21 mouse cellular contexts compared by ENCODE assay signal in genomic region chr4:137663491-137663890, GRCm38 (mm10). TPM values are rescaled to one million over a fixed set of nuclear protein-coding genes. Genes with fewer than 3 reads are reported as not detected.
DNase-seq lines count a peak whose midpoint lies in the region; ATAC-seq lines count a peak whose summit lies in the region.
"Had no signal": no experiment of that assay in that cellular context is flagged by ENCODE, and none has a peak within 500 bp of the region (broad histone marks: within the 10 kb centered on the region; RNA-seq: fewer than 3 reads in every experiment).

No protein-coding gene starts in this region.

- ATAC-seq in cerebellum, adult (ENCODE audit: insufficient number of reproducible peaks, low FRiP score, low TSS enrichment), result no peak
- no peak for ATAC-seq in forebrain, embryonic 14.5 days
- no peak for ATAC-seq in forebrain, embryonic 15.5 days (replicated peaks)
- ATAC-seq: activated CD4-positive, CD25-positive, alpha-beta regulatory T cell, adult 4 months had no signal

- H3K4me1 ChIP-seq in forebrain, embryonic 14.5 days (ENCODE audit: control insufficient read depth, insufficient read depth, low read length), result peaks cover 18% of the 10 kb centered on the region
- H3K4me1 ChIP-seq in forebrain, embryonic 15.5 days, result peaks cover 59% of the 10 kb centered on the region

- no peak overlapping the region for H3K27ac ChIP-seq in forebrain, embryonic 14.5 days (ENCODE audit: low read depth, low read length)
- H3K27ac ChIP-seq in forebrain, embryonic 15.5 days (replicated peaks), result no peak overlapping the region
- H3K27ac ChIP-seq: forebrain, embryonic 13.5 days; heart, embryonic 15.5 days; hindbrain, embryonic 13.5 days; intestine, embryonic 15.5 days had no signal

- H3K4me2 ChIP-seq in forebrain, embryonic 14.5 days (ENCODE audit: low read length), result no peak overlapping the region
- no peak overlapping the region for H3K4me2 ChIP-seq in forebrain, embryonic 15.5 days (replicated peaks)

- peaks cover 5% of the 10 kb centered on the region; the same call in 1 of the 2 replicates for H3K27me3 ChIP-seq in forebrain, embryonic 14.5 days (replicated peaks; ENCODE audit: control insufficient read depth, insufficient read depth, low read length)
- 0 out of 2 replicates have a peak, but pooled peaks cover 3% of the 10 kb centered on the region for H3K27me3 ChIP-seq in forebrain, embryonic 15.5 days

- no peak overlapping the region for H3K9ac ChIP-seq in forebrain, embryonic 14.5 days (ENCODE audit: low read length)
- no peak overlapping the region for H3K9ac ChIP-seq in forebrain, embryonic 15.5 days (replicated peaks)
- H3K9ac ChIP-seq: heart, embryonic 12.5 days; heart, embryonic 15.5 days; intestine, embryonic 15.5 days had no signal

- DNase-seq in cerebellum, adult 11-12 months, result peak; percentile 66
- peak; percentile 45 for DNase-seq in forebrain, embryonic 14.5 days (ENCODE audit: low spot score)
- peak; percentile 44 to 50 for DNase-seq in cerebellum, postnatal 10 days
- DNase-seq in adrenal gland, adult 2 months, result no peak
- DNase-seq: adrenal gland, postnatal 14 days; gastrocnemius, postnatal 25 days; heart, adult 18-20 months; heart, postnatal 10 days; heart, postnatal 36 days; kidney, adult 11 months; kidney, adult 8-10 months had no signal

- peaks cover 1% of the 10 kb centered on the region; the same call in 1 of the 2 replicates for H3K36me3 ChIP-seq in forebrain, embryonic 14.5 days (ENCODE audit: control insufficient read depth, insufficient read depth, low read length)
- no peaks in the 10 kb centered on the region for H3K36me3 ChIP-seq in forebrain, embryonic 15.5 days
- H3K36me3 ChIP-seq: heart, embryonic 12.5 days; heart, embryonic 15.5 days; hindbrain, embryonic 10.5 days; hindbrain, embryonic 13.5 days; intestine, embryonic 15.5 days had no signal

- WGBS in forebrain, embryonic 14.5 days, result 76% methylated on average over 4 of the region's 4 CpGs
- 78% methylated on average over 4 of the region's 4 CpGs for WGBS in forebrain, embryonic 15.5 days

- no peak overlapping the region for H3K4me3 ChIP-seq in forebrain, embryonic 14.5 days (ENCODE audit: low read depth, low read length)
- H3K4me3 ChIP-seq in forebrain, embryonic 15.5 days, result no peak overlapping the region

- no peaks in the 10 kb centered on the region for H3K9me3 ChIP-seq in forebrain, embryonic 14.5 days (replicated peaks; ENCODE audit: control insufficient read depth, low read length)
- no peaks in the 10 kb centered on the region for H3K9me3 ChIP-seq in forebrain, embryonic 15.5 days
- H3K9me3 ChIP-seq: forebrain, embryonic 10.5 days; forebrain, embryonic 13.5 days; heart, embryonic 12.5 days; heart, embryonic 15.5 days; hindbrain, embryonic 10.5 days; hindbrain, embryonic 13.5 days; intestine, embryonic 15.5 days had no signal

RNA-seq across cellular contexts. Expression of gene Rap1gap, which starts 1.0 kb away (rescaled TPM):
- polyA plus RNA-seq in forebrain, embryonic 14.5 days (2014; fragmentation: Nextera tagmentation; extraction: Ambion mirVana), result 25.5 and 32.7 TPM in 2 replicates
- polyA plus RNA-seq in forebrain, embryonic 15.5 days (2015; fragmentation: Nextera tagmentation; extraction: Ambion mirVana), result 31.2 and 40.4 TPM in 2 replicates
- 100 to 1,000 TPM; 119 to 172 TPM for total RNA-seq in adrenal gland, adult 2 months (2021)
- 489 and 541 TPM in 2 replicates for polyA plus RNA-seq in adrenal gland, adult 2 months (2012; rRNA removed)

Comparison
In these comparisons a context has a peak if more than half of its experiments do, and no peak if none do; other contexts are left out.
1. RNA of gene Rap1gap, which starts 1.0 kb away (polyA plus RNA-seq): 489 to 541 TPM in adrenal gland, adult 2 months; 31.2 to 40.4 TPM in forebrain, embryonic 15.5 days and 25.5 to 32.7 TPM in forebrain, embryonic 14.5 days; every median in the first group is over 10 times any median in the second.